Mouse (Mus musculus): Measurements from ENCODE around the gene Plb1. TPM values are rescaled to one million over a fixed set of nuclear protein-coding genes. Genes with fewer than 3 reads are reported as not detected.

Plb1 gene
- polyA plus RNA-seq (2016; fragmentation: Nextera tagmentation; extraction: Ambion mirVana) = not detected in 2 replicates

DNA sequence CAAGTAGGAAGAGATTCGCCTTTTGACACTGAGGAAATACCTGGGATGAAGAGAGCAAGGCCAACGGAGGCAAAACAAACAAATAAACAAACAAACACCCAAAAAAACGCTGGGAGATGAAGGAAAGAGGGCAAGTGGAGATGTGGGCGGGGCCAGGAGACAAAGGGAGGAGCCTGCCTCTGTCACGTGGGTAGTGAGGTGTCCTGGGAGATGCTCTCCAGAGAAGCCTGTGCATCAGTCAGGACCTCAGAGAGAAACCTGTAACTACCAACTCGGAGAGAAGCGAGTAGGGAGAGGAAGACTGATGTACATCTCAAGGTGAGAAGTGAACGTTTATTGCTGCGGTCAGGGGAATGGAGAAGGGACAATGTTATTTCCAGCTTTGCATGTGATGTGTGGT, at the start of gene Plb1:
Plb1 (plus strand) TSS at position 235 of the 400 bp plus-strand sequence.
- Histone ChIP-seq H3K4me2 (no peak within 1 kb of the TSS), H3K9me3 (replicated peaks) (no peaks in the 10 kb centered on the region), H3K27ac (no peak within 1 kb of the TSS), H3K36me3 (no peaks in the 10 kb centered on the region), H3K9ac (no peak within 1 kb of the TSS), H3K27me3 (replicated peaks) (no peaks in the 10 kb centered on the region), H3K4me3 (no peak within 1 kb of the TSS), H3K4me1 (no peaks in the 10 kb centered on the region)
- 57% methylated on average over 9 of the region's 9 CpGs for WGBS (ENCODE audit: insufficient replicate concordance)
- no peak for ATAC-seq

DNA sequence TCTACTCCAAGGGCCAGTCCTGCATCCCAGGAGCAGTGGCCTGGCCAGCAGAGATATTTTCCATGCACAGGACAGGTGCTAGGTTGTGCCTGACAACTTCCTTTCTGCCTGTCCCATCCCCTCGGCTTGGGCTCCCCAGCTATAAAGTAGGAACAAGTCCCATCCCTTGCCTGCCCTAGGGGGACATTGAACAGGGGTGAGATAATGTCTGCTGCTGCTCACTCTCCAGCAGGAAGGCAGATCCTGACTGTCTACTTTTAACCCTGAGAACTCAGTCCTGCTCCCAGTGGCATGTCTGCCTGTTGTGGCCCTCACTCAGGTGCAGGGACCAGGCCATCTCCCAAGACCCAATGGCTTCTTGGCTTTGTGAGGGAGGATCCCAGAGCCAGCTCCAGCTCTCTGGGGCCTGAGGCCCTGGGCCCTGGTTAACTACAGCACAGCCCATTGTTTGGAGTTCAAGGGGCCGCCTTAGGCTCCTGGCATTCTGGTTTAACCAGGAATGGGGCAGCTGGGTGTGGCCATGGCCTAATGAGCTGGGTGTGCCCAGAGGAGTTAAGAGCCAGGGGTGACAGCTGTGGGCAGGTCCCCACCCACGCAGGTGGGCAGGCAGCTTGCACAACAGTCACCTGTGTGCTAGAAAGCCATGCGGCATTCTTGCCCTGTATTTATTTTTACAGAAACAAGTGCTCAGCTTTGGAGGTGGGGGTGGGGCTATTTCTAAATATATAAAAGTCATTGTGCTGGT, 49.5 kb upstream of the Plb1 start:
- no peaks in the 10 kb centered on the region for H3K9me3 ChIP-seq (replicated peaks)
- H3K4me1 ChIP-seq = no peaks in the 10 kb centered on the region
- ATAC-seq = no peak
- WGBS (ENCODE audit: insufficient replicate concordance) = 71% methylated on average over 4 of the region's 4 CpGs
- H3K36me3 ChIP-seq = no peaks in the 10 kb centered on the region
- H3K27me3 ChIP-seq (replicated peaks) = no peaks in the 10 kb centered on the region
- no peak overlapping the region for H3K9ac ChIP-seq
- no peak overlapping the region for H3K4me3 ChIP-seq
- no peak overlapping the region for H3K27ac ChIP-seq
- H3K4me2 ChIP-seq = no peak overlapping the region

DNA sequence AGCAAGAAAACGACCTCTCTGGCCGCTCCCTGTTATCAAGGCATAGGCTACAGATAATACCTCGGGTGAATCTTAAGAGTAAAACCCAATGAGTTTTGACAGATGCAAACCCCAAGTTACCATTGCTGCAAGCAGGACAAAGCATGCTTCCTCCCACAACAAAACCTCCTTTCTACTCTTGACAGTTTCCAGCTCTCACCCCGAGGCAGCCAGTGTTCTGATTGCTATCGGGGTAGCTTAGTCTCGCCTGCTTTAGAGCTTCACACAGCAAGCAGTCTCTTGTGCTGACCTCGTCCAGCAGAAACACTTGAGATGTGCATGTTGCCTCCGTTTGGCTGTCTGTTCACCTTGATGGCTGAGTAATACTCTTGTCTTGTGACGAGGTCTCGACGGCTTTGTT, 44.8 kb upstream of the Plb1 start:
- 44% methylated on average over 11 of the region's 11 CpGs for WGBS (ENCODE audit: insufficient replicate concordance)
- no peaks in the 10 kb centered on the region for H3K4me1 ChIP-seq
- H3K27ac ChIP-seq = no peak overlapping the region
- H3K9me3 ChIP-seq (replicated peaks) = no peaks in the 10 kb centered on the region
- no peak overlapping the region for H3K9ac ChIP-seq
- H3K4me3 ChIP-seq = no peak overlapping the region
- H3K27me3 ChIP-seq (replicated peaks) = no peaks in the 10 kb centered on the region
- no peaks in the 10 kb centered on the region for H3K36me3 ChIP-seq
- H3K4me2 ChIP-seq = no peak overlapping the region
- no peak for ATAC-seq

DNA sequence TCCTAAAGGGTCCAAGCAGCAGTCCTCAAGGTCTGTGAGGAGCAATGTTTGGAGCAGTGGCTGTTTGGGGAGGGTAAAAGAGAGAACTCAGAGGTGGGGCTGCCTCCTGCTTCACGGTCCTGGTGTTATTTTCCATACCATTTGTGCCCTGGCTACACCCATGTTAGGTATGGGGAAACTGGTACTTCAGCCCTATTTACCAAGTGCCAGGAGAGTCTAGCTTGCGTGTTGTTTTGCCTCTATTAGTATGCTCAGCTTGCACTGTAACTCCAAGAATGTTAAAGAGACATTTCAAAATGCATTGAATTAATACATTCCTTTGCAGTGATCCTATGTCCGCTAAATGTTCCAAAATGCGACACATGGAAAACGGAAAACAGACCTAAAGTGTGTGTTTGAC, 41.2 kb upstream of the Plb1 start:
- Histone ChIP-seq H3K4me1 (peaks cover 3% of the 10 kb centered on the region; the same call in 1 of the 2 replicates), H3K4me3 (no peak overlapping the region), H3K27ac (no peak overlapping the region), H3K27me3 (replicated peaks) (no peaks in the 10 kb centered on the region), H3K4me2 (no peak overlapping the region), H3K9me3 (replicated peaks) (no peaks in the 10 kb centered on the region), H3K36me3 (no peaks in the 10 kb centered on the region), H3K9ac (no peak overlapping the region)
- WGBS (ENCODE audit: insufficient replicate concordance) = 78% methylated on average over 5 of the region's 5 CpGs
- no peak for ATAC-seq

DNA sequence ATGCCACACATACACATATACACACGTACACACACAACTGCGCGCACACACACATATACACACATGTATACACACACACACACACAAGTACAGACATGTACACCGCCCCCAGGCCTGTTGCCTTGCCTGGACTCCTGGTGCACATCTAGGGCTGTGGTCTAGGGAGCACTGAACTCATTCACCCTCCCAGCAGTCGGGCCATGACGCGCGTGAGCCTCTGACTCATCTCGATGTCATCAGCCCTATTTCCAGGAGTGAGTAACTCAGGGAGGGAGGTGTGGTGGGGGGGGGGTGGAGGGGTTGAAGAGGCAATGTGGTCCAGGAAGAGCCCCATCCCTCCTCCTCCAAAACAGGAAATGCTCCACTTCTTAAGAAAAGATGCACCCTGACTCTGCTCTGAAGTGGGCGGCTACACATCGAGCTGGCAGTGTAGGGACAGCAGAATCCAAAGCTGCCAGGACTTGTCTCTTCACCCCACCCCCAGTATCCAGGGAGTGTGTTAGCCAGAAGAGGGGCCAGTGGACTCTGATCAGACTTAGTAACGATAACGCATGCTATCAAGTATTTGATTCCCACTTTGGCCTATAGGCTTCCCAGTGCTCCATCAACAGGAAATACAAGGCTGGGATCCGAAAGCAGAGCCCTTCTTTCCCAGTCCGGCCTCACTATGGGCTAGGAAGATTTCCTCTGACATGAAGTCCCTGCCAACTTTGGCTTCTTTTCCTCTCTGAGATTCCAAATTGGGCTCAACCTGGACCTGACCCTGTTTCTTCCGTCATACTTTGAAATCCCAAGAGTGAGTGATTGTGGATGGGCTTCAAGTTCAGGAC, 40.3 kb upstream of the Plb1 start:
- Histone ChIP-seq H3K36me3 (no peaks in the 10 kb centered on the region), H3K4me2 (no peak overlapping the region), H3K9ac (no peak overlapping the region), H3K27me3 (replicated peaks) (no peaks in the 10 kb centered on the region), H3K27ac (no peak overlapping the region), H3K4me3 (no peak overlapping the region), H3K4me1 (peaks cover 3% of the 10 kb centered on the region; the same call in 1 of the 2 replicates), H3K9me3 (replicated peaks) (no peaks in the 10 kb centered on the region)
- WGBS (ENCODE audit: insufficient replicate concordance) = 60% methylated on average over 16 of the region's 16 CpGs
- ATAC-seq = no peak

DNA sequence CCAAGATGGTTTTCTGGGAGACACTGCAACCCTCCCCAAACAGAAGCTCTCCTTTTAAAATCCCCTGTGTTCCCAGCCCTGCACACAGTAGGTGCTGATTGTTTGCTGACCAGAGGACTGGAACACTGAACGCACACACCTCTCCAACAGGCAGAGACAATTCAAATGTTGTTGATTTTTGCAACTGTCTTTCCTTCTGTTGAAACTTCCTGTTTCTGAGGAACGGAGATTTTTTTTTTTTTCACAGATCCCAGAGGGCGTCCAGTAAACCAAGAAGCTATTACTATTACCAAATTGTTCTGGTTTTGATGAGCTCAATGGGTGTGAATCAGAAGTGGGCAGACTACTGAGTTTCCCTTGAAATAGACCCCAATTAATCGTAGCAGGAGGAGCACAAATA, 38.3 kb upstream of the Plb1 start:
- no peak overlapping the region for H3K9ac ChIP-seq
- no peak for ATAC-seq
- peaks cover 3% of the 10 kb centered on the region; the same call in 1 of the 2 replicates for H3K4me1 ChIP-seq
- no peaks in the 10 kb centered on the region for H3K9me3 ChIP-seq (replicated peaks)
- no peaks in the 10 kb centered on the region for H3K27me3 ChIP-seq (replicated peaks)
- H3K27ac ChIP-seq = no peak overlapping the region
- 42% methylated on average over 4 of the region's 4 CpGs for WGBS (ENCODE audit: insufficient replicate concordance)
- H3K4me3 ChIP-seq = no peak overlapping the region
- no peaks in the 10 kb centered on the region for H3K36me3 ChIP-seq
- no peak overlapping the region for H3K4me2 ChIP-seq

DNA sequence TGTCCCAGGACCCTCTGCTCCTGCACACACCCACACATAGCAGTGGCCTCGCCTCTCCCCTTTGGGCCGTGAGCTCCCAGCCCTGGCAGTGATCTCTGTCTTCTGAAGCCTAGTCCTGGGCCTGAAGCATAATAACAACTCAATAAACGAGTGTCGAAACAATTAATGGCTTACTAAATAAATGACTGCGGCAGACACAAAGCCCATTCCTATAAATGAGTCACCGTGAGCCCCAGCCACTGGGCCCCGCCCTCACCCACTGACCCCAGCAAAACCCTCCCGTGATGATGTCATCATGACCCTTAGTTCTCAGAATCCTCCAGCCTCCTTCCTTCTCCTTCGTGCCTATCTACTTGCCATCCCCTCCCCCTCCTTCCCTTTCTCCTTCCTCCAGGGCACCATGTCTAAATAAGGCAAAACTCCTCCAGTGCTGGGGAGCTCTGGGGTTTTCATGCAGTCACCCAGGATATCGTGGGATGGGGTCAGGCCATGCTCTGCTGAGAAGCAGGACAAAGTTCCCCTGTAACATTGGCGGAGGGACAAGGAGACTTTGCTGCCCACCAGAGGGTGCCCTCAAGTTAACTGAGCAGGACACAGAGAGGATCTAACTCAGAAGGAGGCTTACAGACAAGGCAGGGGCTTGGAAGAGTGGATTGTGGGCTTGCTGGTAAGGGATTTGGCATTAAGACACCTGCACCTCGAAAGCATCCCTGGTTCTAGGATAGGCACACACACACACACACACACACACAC, 36.5 kb upstream of the Plb1 start:
- WGBS (ENCODE audit: insufficient replicate concordance) = 39% methylated on average over 12 of the region's 12 CpGs
- H3K27ac ChIP-seq = no peak overlapping the region
- H3K4me3 ChIP-seq = no peak overlapping the region
- H3K9ac ChIP-seq = no peak overlapping the region
- no peak overlapping the region for H3K4me2 ChIP-seq
- H3K4me1 ChIP-seq = peaks cover 3% of the 10 kb centered on the region; the same call in 1 of the 2 replicates
- H3K27me3 ChIP-seq (replicated peaks) = no peaks in the 10 kb centered on the region
- 0 out of 2 replicates have a peak, but pooled peaks have one; percentile 7 for ATAC-seq
- H3K9me3 ChIP-seq (replicated peaks) = no peaks in the 10 kb centered on the region
- no peaks in the 10 kb centered on the region for H3K36me3 ChIP-seq

DNA sequence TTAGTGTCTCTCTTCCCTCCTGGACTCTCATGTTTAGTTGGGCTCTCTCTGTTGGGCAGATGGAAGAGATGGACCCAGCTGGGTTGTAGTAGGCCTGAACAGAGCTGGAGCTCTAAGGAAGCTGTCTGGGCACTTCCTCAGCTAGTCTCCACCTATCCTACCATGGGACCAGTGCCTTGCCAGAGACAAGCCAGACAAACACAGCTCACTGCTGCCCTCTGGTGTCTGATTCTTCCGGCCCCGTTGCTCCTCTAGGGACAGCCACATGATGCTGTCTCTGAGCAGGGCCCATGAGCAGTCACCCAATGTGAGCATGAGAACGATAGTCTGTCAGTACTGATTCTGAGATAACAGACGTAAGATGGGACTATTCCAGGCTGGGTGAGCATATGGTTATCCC, 34.8 kb upstream of the Plb1 start:
- H3K27me3 ChIP-seq (replicated peaks) = no peaks in the 10 kb centered on the region
- H3K4me3 ChIP-seq = no peak overlapping the region
- WGBS (ENCODE audit: insufficient replicate concordance) = 10% methylated on average over 4 of the region's 4 CpGs
- peak; percentile 67; the same call in 1 of the 2 replicates for ATAC-seq
- H3K27ac ChIP-seq = no peak overlapping the region
- peaks cover 3% of the 10 kb centered on the region; the same call in 1 of the 2 replicates for H3K4me1 ChIP-seq
- H3K4me2 ChIP-seq = no peak overlapping the region
- H3K9ac ChIP-seq = no peak overlapping the region
- H3K9me3 ChIP-seq (replicated peaks) = no peaks in the 10 kb centered on the region
- H3K36me3 ChIP-seq = no peaks in the 10 kb centered on the region

DNA sequence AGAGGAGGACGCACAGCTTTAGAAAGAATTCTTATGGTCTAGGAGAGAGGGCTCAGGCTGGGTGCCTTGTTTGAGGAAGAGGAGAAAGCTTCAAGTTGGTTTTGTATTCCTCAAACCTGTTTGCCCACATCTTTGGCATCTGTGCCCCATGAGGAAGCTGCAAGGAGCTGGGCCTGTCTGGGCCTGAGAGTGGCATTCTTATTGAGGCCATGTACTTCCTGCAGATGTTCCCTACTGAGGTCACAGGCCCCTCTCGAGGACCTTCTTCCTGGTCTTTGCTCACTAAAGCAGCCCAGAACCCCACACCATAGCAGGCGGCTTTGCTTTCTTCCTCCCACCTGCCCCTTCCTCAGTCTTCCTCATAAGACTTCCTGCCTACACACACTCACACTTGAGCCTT, 33.4 kb upstream of the Plb1 start:
- H3K27me3 ChIP-seq (replicated peaks) = no peaks in the 10 kb centered on the region
- 53% methylated on average over 3 of the region's 3 CpGs for WGBS (ENCODE audit: insufficient replicate concordance)
- H3K9ac ChIP-seq = no peak overlapping the region
- H3K4me3 ChIP-seq = no peak overlapping the region
- no peaks in the 10 kb centered on the region for H3K9me3 ChIP-seq (replicated peaks)
- peaks cover under 1% of the 10 kb centered on the region; the same call in 1 of the 2 replicates for H3K4me1 ChIP-seq
- no peak overlapping the region for H3K4me2 ChIP-seq
- H3K36me3 ChIP-seq = no peaks in the 10 kb centered on the region
- no peak overlapping the region for H3K27ac ChIP-seq
- no peak for ATAC-seq

DNA sequence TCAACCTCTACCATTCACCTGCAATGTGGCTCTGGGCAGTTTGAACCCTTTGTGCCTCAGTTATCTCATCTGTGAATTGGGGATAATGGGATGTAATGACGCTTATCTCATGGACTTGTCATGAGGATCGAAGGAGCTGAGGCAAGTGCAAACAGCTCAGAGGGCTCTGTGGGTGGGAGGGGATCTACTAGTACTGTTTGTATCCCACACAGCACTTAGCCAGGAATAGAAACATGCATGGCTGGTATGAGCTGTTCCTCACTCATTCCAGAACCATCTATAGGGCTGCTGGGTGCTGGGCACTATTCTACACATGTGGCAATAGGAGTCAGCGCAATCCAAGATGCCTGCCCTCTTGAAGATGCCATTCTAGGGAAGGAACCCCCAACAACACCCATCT, 32.9 kb upstream of the Plb1 start:
- 76% methylated on average over 3 of the region's 3 CpGs for WGBS (ENCODE audit: insufficient replicate concordance)
- no peaks in the 10 kb centered on the region for H3K36me3 ChIP-seq
- H3K4me1 ChIP-seq = no peaks in the 10 kb centered on the region
- H3K27ac ChIP-seq = no peak overlapping the region
- H3K9me3 ChIP-seq (replicated peaks) = no peaks in the 10 kb centered on the region
- H3K4me3 ChIP-seq = no peak overlapping the region
- no peaks in the 10 kb centered on the region for H3K27me3 ChIP-seq (replicated peaks)
- H3K9ac ChIP-seq = no peak overlapping the region
- no peak overlapping the region for H3K4me2 ChIP-seq
- no peak for ATAC-seq

DNA sequence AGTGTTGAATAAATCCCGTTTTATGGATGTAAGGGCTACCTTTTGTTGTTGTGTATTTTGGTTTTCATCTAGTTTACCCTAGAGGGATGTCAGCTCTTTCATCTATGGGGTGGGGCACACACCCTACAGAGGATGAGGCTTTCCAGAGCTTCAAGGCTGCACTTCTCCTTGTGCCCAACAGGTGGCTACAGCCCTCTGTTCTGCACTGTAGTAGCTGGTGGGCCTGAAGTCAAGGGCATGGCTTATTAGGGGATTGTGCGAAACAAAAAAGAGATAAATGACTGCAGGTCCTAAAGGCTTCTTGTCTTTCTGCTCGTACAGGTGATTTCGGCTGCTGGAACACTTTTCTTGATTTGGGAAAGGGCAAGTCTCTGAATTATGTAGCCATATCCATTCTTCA, 27.9 kb upstream of the Plb1 start:
- Histone ChIP-seq H3K36me3 (no peaks in the 10 kb centered on the region), H3K4me1 (no peaks in the 10 kb centered on the region), H3K9ac (no peak overlapping the region), H3K4me2 (no peak overlapping the region), H3K27me3 (replicated peaks) (no peaks in the 10 kb centered on the region), H3K27ac (no peak overlapping the region), H3K4me3 (no peak overlapping the region), H3K9me3 (replicated peaks) (no peaks in the 10 kb centered on the region)
- ATAC-seq = no peak
- WGBS (ENCODE audit: insufficient replicate concordance) = 62% methylated on average over 4 of the region's 4 CpGs

DNA sequence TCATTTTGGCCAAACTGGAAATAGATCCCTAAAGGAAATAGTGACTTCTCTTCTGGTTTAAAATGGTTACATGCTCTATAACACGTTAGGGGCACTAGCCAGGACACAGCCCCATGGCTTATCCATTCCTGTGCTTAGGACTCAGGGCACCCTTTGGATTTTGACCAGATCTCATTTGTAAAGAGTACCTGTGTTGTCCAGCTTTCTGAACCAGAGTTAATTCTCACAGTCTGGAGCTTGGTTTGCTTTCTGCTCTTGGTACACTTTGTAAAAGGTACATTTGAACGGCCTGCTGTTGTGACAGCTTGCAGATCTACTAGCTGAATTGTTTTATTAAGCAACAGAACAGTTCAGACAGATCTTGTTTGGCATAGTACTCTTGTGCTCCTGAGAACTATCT, 25.8 kb upstream of the Plb1 start:
- no peak for ATAC-seq
- H3K4me3 ChIP-seq = no peak overlapping the region

More for the DNA sequence above, 25.8 kb upstream of the Plb1 start:
- H3K4me1 ChIP-seq = no peaks in the 10 kb centered on the region
- H3K9me3 ChIP-seq (replicated peaks) = no peaks in the 10 kb centered on the region
- no peak overlapping the region for H3K27ac ChIP-seq
- H3K9ac ChIP-seq = no peak overlapping the region
- no peak overlapping the region for H3K4me2 ChIP-seq
- H3K36me3 ChIP-seq = no peaks in the 10 kb centered on the region
- 57% methylated on average over 2 of the region's 2 CpGs for WGBS (ENCODE audit: insufficient replicate concordance)
- no peaks in the 10 kb centered on the region for H3K27me3 ChIP-seq (replicated peaks)
